Mouse (Mus musculus): ENCODE data around the gene Gm30191. TPM values are rescaled to one million over a fixed set of nuclear protein-coding genes. Genes with fewer than 3 reads are reported as not detected.

Gene Gm30191
- not detected in 2 replicates for polyA plus RNA-seq (2015; fragmentation: Nextera tagmentation; extraction: Ambion mirVana)

- Histone ChIP-seq H3K27ac (ENCODE audit: low read length) (no peak within 1 kb of the TSS), H3K4me2 (ENCODE audit: low read depth, low read length) (peak within 1 kb of the TSS; percentile 99), H3K27me3 (ENCODE audit: control insufficient read depth, insufficient read depth, low read length) (peaks cover 36% of the 10 kb centered on the region), H3K9me3 (replicated peaks; ENCODE audit: control insufficient read depth, low read length) (no peaks in the 10 kb centered on the region), H3K4me3 (ENCODE audit: low read length) (peak within 1 kb of the TSS; percentile 89), H3K4me1 (ENCODE audit: control insufficient read depth, insufficient read depth, low read length) (peaks cover 28% of the 10 kb centered on the region), H3K36me3 (ENCODE audit: control insufficient read depth, insufficient read depth) (no peaks in the 10 kb centered on the region), H3K9ac (ENCODE audit: low read length) (peak within 1 kb of the TSS; percentile 89)
- 74% methylated on average over 7 of the region's 7 CpGs for WGBS
- ATAC-seq (replicated peaks; ENCODE audit: extremely low read depth, insufficient read depth, low FRiP score), result no peak
These were observed at the start of gene Gm30191 for GRCm38 (mm10) chr4:134246719-134247258. Gene Gm30191, plus strand, starts transcription at chr4:134246935.

GRCm38 (mm10) chr4:134199371-134199770, 47.4 kb upstream of the Gm30191 start:
- no peaks in the 10 kb centered on the region for H3K36me3 ChIP-seq (ENCODE audit: control insufficient read depth, insufficient read depth)
- H3K9ac ChIP-seq (ENCODE audit: low read length), result no peak overlapping the region
- H3K9me3 ChIP-seq (replicated peaks; ENCODE audit: control insufficient read depth, low read length), result no peaks in the 10 kb centered on the region
- no peaks in the 10 kb centered on the region for H3K27me3 ChIP-seq (ENCODE audit: control insufficient read depth, insufficient read depth, low read length)
- no peak for ATAC-seq (replicated peaks; ENCODE audit: extremely low read depth, insufficient read depth, low FRiP score)
- WGBS, result 63% methylated on average over 2 of the region's 2 CpGs
- no peak overlapping the region for H3K27ac ChIP-seq (ENCODE audit: low read length)
- no peak overlapping the region for H3K4me3 ChIP-seq (ENCODE audit: low read length)
- H3K4me1 ChIP-seq (ENCODE audit: control insufficient read depth, insufficient read depth, low read length), result no peaks in the 10 kb centered on the region
- H3K4me2 ChIP-seq (ENCODE audit: low read depth, low read length), result no peak overlapping the region

GRCm38 (mm10) chr4:134202904-134203303, 43.8 kb upstream of the Gm30191 start, which contains the start of gene Gm7534:
Gene Gm7534, minus strand, starts transcription at chr4:134203004.
- ATAC-seq (replicated peaks; ENCODE audit: extremely low read depth, insufficient read depth, low FRiP score), result no peak
- Histone ChIP-seq H3K27me3 (ENCODE audit: control insufficient read depth, insufficient read depth, low read length) (no peaks in the 10 kb centered on the region), H3K4me3 (ENCODE audit: low read length) (no peak within 1 kb of the TSS), H3K4me2 (ENCODE audit: low read depth, low read length) (no peak within 1 kb of the TSS), H3K9me3 (replicated peaks; ENCODE audit: control insufficient read depth, low read length) (no peaks in the 10 kb centered on the region), H3K36me3 (ENCODE audit: control insufficient read depth, insufficient read depth) (no peaks in the 10 kb centered on the region), H3K4me1 (ENCODE audit: control insufficient read depth, insufficient read depth, low read length) (no peaks in the 10 kb centered on the region), H3K27ac (ENCODE audit: low read length) (no peak within 1 kb of the TSS), H3K9ac (ENCODE audit: low read length) (no peak within 1 kb of the TSS)
- WGBS, result 81% methylated on average over 4 of the region's 4 CpGs

- 77% methylated on average over 17 of the region's 17 CpGs for WGBS
These were observed 43.3 kb upstream of the Gm30191 start for GRCm38 (mm10) chr4:134203340-134203896.

GRCm38 (mm10) chr4:134206488-134207053, 40.2 kb upstream of the Gm30191 start:
- no peak overlapping the region for H3K4me3 ChIP-seq (ENCODE audit: low read length)
- 58% methylated on average over 6 of the region's 6 CpGs for WGBS

More at GRCm38 (mm10) chr4:134203340-134203896, 43.3 kb upstream of the Gm30191 start:
- Histone ChIP-seq H3K27ac (ENCODE audit: low read length) (no peak overlapping the region), H3K27me3 (ENCODE audit: control insufficient read depth, insufficient read depth, low read length) (no peaks in the 10 kb centered on the region), H3K4me2 (ENCODE audit: low read depth, low read length) (no peak overlapping the region), H3K4me3 (ENCODE audit: low read length) (no peak overlapping the region), H3K9me3 (replicated peaks; ENCODE audit: control insufficient read depth, low read length) (no peaks in the 10 kb centered on the region), H3K9ac (ENCODE audit: low read length) (no peak overlapping the region), H3K4me1 (ENCODE audit: control insufficient read depth, insufficient read depth, low read length) (no peaks in the 10 kb centered on the region), H3K36me3 (ENCODE audit: control insufficient read depth, insufficient read depth) (no peaks in the 10 kb centered on the region)
- no peak for ATAC-seq (replicated peaks; ENCODE audit: extremely low read depth, insufficient read depth, low FRiP score)

GRCm38 (mm10) chr4:134222793-134223600, 23.7 kb upstream of the Gm30191 start:
- Histone ChIP-seq H3K36me3 (ENCODE audit: control insufficient read depth, insufficient read depth) (no peaks in the 10 kb centered on the region), H3K27me3 (ENCODE audit: control insufficient read depth, insufficient read depth, low read length) (no peaks in the 10 kb centered on the region), H3K9me3 (replicated peaks; ENCODE audit: control insufficient read depth, low read length) (no peaks in the 10 kb centered on the region), H3K9ac (ENCODE audit: low read length) (no peak overlapping the region), H3K4me3 (ENCODE audit: low read length) (no peak overlapping the region), H3K27ac (ENCODE audit: low read length) (no peak overlapping the region), H3K4me2 (ENCODE audit: low read depth, low read length) (no peak overlapping the region), H3K4me1 (ENCODE audit: control insufficient read depth, insufficient read depth, low read length) (no peaks in the 10 kb centered on the region)
- WGBS, result 56% methylated on average over 11 of the region's 11 CpGs
- ATAC-seq (replicated peaks; ENCODE audit: extremely low read depth, insufficient read depth, low FRiP score), result no peak

More at GRCm38 (mm10) chr4:134206488-134207053, 40.2 kb upstream of the Gm30191 start:
- Histone ChIP-seq H3K4me1 (ENCODE audit: control insufficient read depth, insufficient read depth, low read length) (no peaks in the 10 kb centered on the region), H3K4me2 (ENCODE audit: low read depth, low read length) (no peak overlapping the region), H3K27me3 (ENCODE audit: control insufficient read depth, insufficient read depth, low read length) (no peaks in the 10 kb centered on the region), H3K9ac (ENCODE audit: low read length) (no peak overlapping the region), H3K9me3 (replicated peaks; ENCODE audit: control insufficient read depth, low read length) (no peaks in the 10 kb centered on the region), H3K36me3 (ENCODE audit: control insufficient read depth, insufficient read depth) (no peaks in the 10 kb centered on the region), H3K27ac (ENCODE audit: low read length) (no peak overlapping the region)
- ATAC-seq (replicated peaks; ENCODE audit: extremely low read depth, insufficient read depth, low FRiP score), result no peak

GRCm38 (mm10) chr4:134227194-134227593, 19.5 kb upstream of the Gm30191 start, which contains the start of gene Catsper4:
Gene Catsper4, minus strand, starts transcription at chr4:134227383.
- H3K9me3 ChIP-seq (replicated peaks; ENCODE audit: control insufficient read depth, low read length), result no peaks in the 10 kb centered on the region
- WGBS, result 70% methylated on average over 8 of the region's 8 CpGs
- no peak within 1 kb of the TSS for H3K9ac ChIP-seq (ENCODE audit: low read length)
- no peaks in the 10 kb centered on the region for H3K4me1 ChIP-seq (ENCODE audit: control insufficient read depth, insufficient read depth, low read length)
- no peak for ATAC-seq (replicated peaks; ENCODE audit: extremely low read depth, insufficient read depth, low FRiP score)
- H3K27me3 ChIP-seq (ENCODE audit: control insufficient read depth, insufficient read depth, low read length), result no peaks in the 10 kb centered on the region
- H3K36me3 ChIP-seq (ENCODE audit: control insufficient read depth, insufficient read depth), result no peaks in the 10 kb centered on the region
- no peak within 1 kb of the TSS for H3K4me3 ChIP-seq (ENCODE audit: low read length)
- no peak within 1 kb of the TSS for H3K27ac ChIP-seq (ENCODE audit: low read length)
- H3K4me2 ChIP-seq (ENCODE audit: low read depth, low read length), result no peak within 1 kb of the TSS

GRCm38 (mm10) chr4:134230431-134230830, 16.3 kb upstream of the Gm30191 start:
- Histone ChIP-seq H3K9me3 (replicated peaks; ENCODE audit: control insufficient read depth, low read length) (no peaks in the 10 kb centered on the region), H3K4me1 (ENCODE audit: control insufficient read depth, insufficient read depth, low read length) (no peaks in the 10 kb centered on the region), H3K4me3 (ENCODE audit: low read length) (no peak overlapping the region), H3K9ac (ENCODE audit: low read length) (no peak overlapping the region), H3K27ac (ENCODE audit: low read length) (no peak overlapping the region), H3K36me3 (ENCODE audit: control insufficient read depth, insufficient read depth) (no peaks in the 10 kb centered on the region), H3K4me2 (ENCODE audit: low read depth, low read length) (no peak overlapping the region), H3K27me3 (ENCODE audit: control insufficient read depth, insufficient read depth, low read length) (no peaks in the 10 kb centered on the region)
- WGBS, result 37% methylated on average over 8 of the region's 8 CpGs
- no peak for ATAC-seq (replicated peaks; ENCODE audit: extremely low read depth, insufficient read depth, low FRiP score)

- H3K27ac ChIP-seq (ENCODE audit: low read length), result no peak overlapping the region
- H3K4me1 ChIP-seq (ENCODE audit: control insufficient read depth, insufficient read depth, low read length), result peaks cover 8% of the 10 kb centered on the region
- H3K27me3 ChIP-seq (ENCODE audit: control insufficient read depth, insufficient read depth, low read length), result no peaks in the 10 kb centered on the region
- no peaks in the 10 kb centered on the region for H3K9me3 ChIP-seq (replicated peaks; ENCODE audit: control insufficient read depth, low read length)
- H3K36me3 ChIP-seq (ENCODE audit: control insufficient read depth, insufficient read depth), result no peaks in the 10 kb centered on the region
- WGBS, result 60% methylated on average over 5 of the region's 5 CpGs
- no peak for ATAC-seq (replicated peaks; ENCODE audit: extremely low read depth, insufficient read depth, low FRiP score)
- H3K9ac ChIP-seq (ENCODE audit: low read length), result no peak overlapping the region
- H3K4me3 ChIP-seq (ENCODE audit: low read length), result no peak overlapping the region
- no peak overlapping the region for H3K4me2 ChIP-seq (ENCODE audit: low read depth, low read length)
These were observed 11.9 kb upstream of the Gm30191 start for GRCm38 (mm10) chr4:134234876-134235275.

Measured in heart, embryonic 16.5 days (tissue).